Mouse (Mus musculus) MEL (cell line): ENCODE data around the gene Trpm3. TPM values are rescaled to one million over a fixed set of nuclear protein-coding genes. Genes with fewer than 3 reads are reported as not detected.

Source experiments
- DNase-seq: peaks from one replicate; pipeline ENCODE4 v3.0.0; 2011; ENCODE audit warnings: low read depth, low spot score
- H3K27ac ChIP-seq: 2 replicates; pipeline ENCODE4 v1.5.1; 2012; ENCODE audit warnings: low read depth, mild to moderate bottlenecking, control low read depth, low read length, moderate library complexity; ENCODE audit not compliant: control insufficient read depth
- H3K27me3 ChIP-seq, 2 experiments: fragments of 150-350 bp in 1 of 2; sonication (generic) in 1 of 2; 2 replicates each; pipeline ENCODE4 v1.6.1; 2012; ENCODE audit warnings: low read length in 2 of 2, mild to moderate bottlenecking in 2 of 2, improper control_type of control experiment in 1 of 2, moderate library complexity in 1 of 2; ENCODE audit not compliant: insufficient read depth in 2 of 2, control insufficient read depth in 1 of 2
- H3K36me3 ChIP-seq, 2 experiments: 2 replicates each; pipeline ENCODE4 v1.6.1; 2012 to 2014; ENCODE audit warnings: low read length in 2 of 2, improper control_type of control experiment in 1 of 2, inconsistent platforms in 1 of 2, mild to moderate bottlenecking in 1 of 2; ENCODE audit not compliant: insufficient read depth in 2 of 2, control insufficient read depth in 1 of 2
- H3K4me1 ChIP-seq, 2 experiments: fragments of 150-350 bp in 1 of 2; sonication (generic) in 1 of 2; 2 replicates each; pipeline ENCODE4 v1.6.1; 2012; ENCODE audit warnings: low read length in 2 of 2, improper control_type of control experiment in 1 of 2, mild to moderate bottlenecking in 1 of 2; ENCODE audit not compliant: insufficient read depth in 2 of 2, control insufficient read depth in 1 of 2
- H3K4me3 ChIP-seq, 2 experiments: fragments of 150-350 bp in 1 of 2; sonication (generic) in 1 of 2; 2 replicates each; pipeline ENCODE4 v1.5.1; 2012; ENCODE audit warnings: low read depth in 2 of 2, low read length in 2 of 2, mild to moderate bottlenecking in 2 of 2, moderate library complexity in 2 of 2, control low read depth in 1 of 2, improper control_type of control experiment in 1 of 2; ENCODE audit not compliant: control insufficient read depth in 1 of 2, insufficient read depth in 1 of 2
- H3K79me2 ChIP-seq: 2 replicates; pipeline ENCODE4 v1.6.1; 2012; ENCODE audit warnings: mild to moderate bottlenecking, low read length, moderate library complexity; ENCODE audit not compliant: control insufficient read depth, poor library complexity, insufficient read depth
- H3K9ac ChIP-seq: 2 replicates; pipeline ENCODE4 v1.6.1; 2012; ENCODE audit warnings: low read depth, mild to moderate bottlenecking, control low read depth, low read length, moderate library complexity; ENCODE audit not compliant: control insufficient read depth, poor library complexity, severe bottlenecking
- H3K9me3 ChIP-seq: fragments of 150-350 bp; sonication (generic); replicated peaks from 2 replicates; pipeline ENCODE4 v1.6.1; 2012; ENCODE audit warnings: mild to moderate bottlenecking, low read length, improper control_type of control experiment, moderate library complexity; ENCODE audit not compliant: insufficient read depth
- BHLHE40 ChIP-seq: IDR thresholded peaks from 2 replicates; pipeline ENCODE4 v1.6.1; 2012; ENCODE audit warnings: low read depth, mild to moderate bottlenecking, inconsistent platforms, low read length, improper control_type of control experiment, borderline replicate concordance
- CHD1 ChIP-seq: IDR thresholded peaks from 2 replicates; pipeline ENCODE4 v1.6.1; 2012; ENCODE audit warnings: low read depth, mild to moderate bottlenecking, inconsistent platforms, low read length, improper control_type of control experiment
- CHD2 ChIP-seq: IDR thresholded peaks from 2 replicates; pipeline ENCODE4 v1.6.1; 2011; ENCODE audit warnings: low read length, improper control_type of control experiment
- E2F4 ChIP-seq: IDR thresholded peaks from 2 replicates; pipeline ENCODE4 v1.6.1; 2011; ENCODE audit warnings: low read depth, low read length, improper control_type of control experiment, borderline replicate concordance
- ELF1 ChIP-seq: IDR thresholded peaks from 2 replicates; pipeline ENCODE4 v1.6.1; 2014; ENCODE audit warnings: low read depth, mild to moderate bottlenecking, inconsistent platforms, low read length, improper control_type of control experiment, moderate library complexity
- EP300 ChIP-seq, 2 experiments: IDR thresholded peaks; 2 replicates each; pipeline ENCODE4 v1.6.1; 2011; ENCODE audit warnings: improper control_type of control experiment in 2 of 2, low read length in 2 of 2, low read depth in 1 of 2, mild to moderate bottlenecking in 1 of 2
- ETS1 ChIP-seq: IDR thresholded peaks from 2 replicates; pipeline ENCODE4 v1.6.1; 2012; ENCODE audit warnings: low read depth, mild to moderate bottlenecking, inconsistent platforms, low read length, improper control_type of control experiment, moderate library complexity
- GATA1 ChIP-seq: IDR thresholded peaks from 2 replicates; pipeline ENCODE4 v1.6.1; 2011; ENCODE audit warnings: low read depth, low read length, improper control_type of control experiment
- MAFK ChIP-seq: IDR thresholded peaks from 2 replicates; pipeline ENCODE4 v1.6.1; 2011; ENCODE audit warnings: low read depth, mild to moderate bottlenecking, low read length, improper control_type of control experiment, borderline replicate concordance
- MAZ ChIP-seq: IDR thresholded peaks from 2 replicates; pipeline ENCODE4 v1.6.1; 2012; ENCODE audit warnings: low read depth, mild to moderate bottlenecking, inconsistent platforms, low read length, improper control_type of control experiment
- MEF2A ChIP-seq: IDR thresholded peaks from 2 replicates; pipeline ENCODE4 v1.6.1; 2014; ENCODE audit warnings: low read depth, mild to moderate bottlenecking, inconsistent platforms, low read length, improper control_type of control experiment; ENCODE audit not compliant: poor library complexity, insufficient replicate concordance, severe bottlenecking; ENCODE audit errors: extremely low read depth
- MXI1 ChIP-seq: IDR thresholded peaks from 2 replicates; pipeline ENCODE4 v1.6.1; 2011; ENCODE audit warnings: mild to moderate bottlenecking, low read depth, low read length, improper control_type of control experiment
- MYB ChIP-seq: IDR thresholded peaks from 2 replicates; pipeline ENCODE4 v1.6.1; 2011; ENCODE audit warnings: mild to moderate bottlenecking, low read depth, low read length, improper control_type of control experiment
- MYC ChIP-seq: IDR thresholded peaks from 2 replicates; pipeline ENCODE4 v1.6.1; 2011; ENCODE audit warnings: low read depth, mild to moderate bottlenecking, low read length, improper control_type of control experiment, moderate library complexity
- NELFE ChIP-seq: IDR thresholded peaks from 2 replicates; pipeline ENCODE4 v1.6.1; 2011; ENCODE audit warnings: low read depth, low read length, improper control_type of control experiment
- POLR2A ChIP-seq, 2 experiments: IDR thresholded peaks; 2 replicates each; pipeline ENCODE4 v1.6.1; 2011 to 2012; ENCODE audit warnings: low read length in 2 of 2, mild to moderate bottlenecking in 2 of 2, control low read depth in 1 of 2, improper control_type of control experiment in 1 of 2, low read depth in 1 of 2, moderate library complexity in 1 of 2; ENCODE audit not compliant: control insufficient read depth in 1 of 2, insufficient read depth in 1 of 2, poor library complexity in 1 of 2
- POLR2AphosphoS2 ChIP-seq: IDR thresholded peaks from 2 replicates; pipeline ENCODE4 v1.6.1; 2011; ENCODE audit warnings: low read length, improper control_type of control experiment
- SMC3 ChIP-seq: IDR thresholded peaks from 2 replicates; pipeline ENCODE4 v1.6.1; 2011; ENCODE audit warnings: low read depth, low read length, improper control_type of control experiment
- TBP ChIP-seq: IDR thresholded peaks from 2 replicates; pipeline ENCODE4 v1.8.0; 2011; ENCODE audit warnings: low read depth, low read length, improper control_type of control experiment
- TCF12 ChIP-seq: IDR thresholded peaks from 2 replicates; pipeline ENCODE4 v1.6.1; 2014; ENCODE audit warnings: low read depth, mild to moderate bottlenecking, inconsistent platforms, low read length, improper control_type of control experiment, moderate library complexity
- UBTF ChIP-seq: IDR thresholded peaks from 2 replicates; pipeline ENCODE4 v1.6.1; 2012; ENCODE audit warnings: low read depth, mild to moderate bottlenecking, inconsistent platforms, low read length, improper control_type of control experiment, moderate library complexity, borderline replicate concordance; ENCODE audit not compliant: insufficient read depth
- ZKSCAN1 ChIP-seq: IDR thresholded peaks from 2 replicates; pipeline ENCODE4 v1.6.1; 2012; ENCODE audit warnings: low read depth, mild to moderate bottlenecking, inconsistent platforms, low read length, improper control_type of control experiment, moderate library complexity
- polyA plus RNA-seq, 2 experiments: library from polyadenylated mRNA; stranded (reverse) in 1 of 2; unstranded in 1 of 2; fragments of >175 nt in 1 of 2; fragments of >200 nt in 1 of 2; gene quantifications; 2 replicates each; pipeline versions ENCODE4 v1.2.1 to v1.2.4; 2012; ENCODE audit warnings: low replicate concordance in 2 of 2, low read depth in 1 of 2; ENCODE audit not compliant: insufficient read length in 2 of 2, insufficient read depth in 1 of 2, missing spikeins in 1 of 2
- total RNA-seq: library from RNA; depleted of rRNA; stranded (reverse); fragments of 300-350 nt; gene quantifications from 2 replicates; pipeline ENCODE4 v1.2.3, GENCODE M21; 2012

Trpm3 gene
- total and polyA plus RNA-seq, 3 experiments, result not detected

DNA sequence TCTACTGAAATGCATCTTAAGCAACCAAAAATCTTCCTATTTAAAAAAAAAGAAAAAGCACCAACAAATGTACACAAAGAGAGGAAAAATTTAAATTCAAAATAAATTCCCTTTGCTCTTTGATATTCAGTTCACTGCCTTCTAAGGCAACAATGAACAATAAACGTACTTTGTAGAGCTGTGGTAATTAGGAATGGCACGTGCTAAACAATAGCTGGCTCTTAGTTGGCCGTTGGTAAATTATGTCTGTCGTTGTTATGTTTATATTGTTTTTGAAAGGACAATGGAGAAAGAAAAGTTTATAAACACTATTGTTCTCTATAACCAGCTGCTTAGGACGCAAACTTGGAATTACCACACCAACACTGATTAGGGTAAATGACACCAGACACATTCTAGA is 782.1 kb downstream of the Trpm3 start:
- Histone ChIP-seq H3K36me3 (no peaks in the 10 kb centered on the region), H3K9me3 (no peaks in the 10 kb centered on the region), H3K27ac (no peak overlapping the region), H3K9ac (no peak overlapping the region), H3K4me3 (no peak overlapping the region), H3K27me3 (no peaks in the 10 kb centered on the region), H3K4me1 (no peaks in the 10 kb centered on the region), H3K79me2 (no peaks in the 10 kb centered on the region)
- no peak for DNase-seq
- TF ChIP-seq TCF12 (no peak), ELF1 (no peak), POLR2A (IDR thresholded peaks at IDR 0.05; ENCODE audit: control insufficient read depth in 1 of 2, insufficient read depth in 1 of 2, low read depth in 1 of 2, low read length in 2 of 2, poor library complexity in 1 of 2) (no peak), MAZ (no peak)

DNA sequence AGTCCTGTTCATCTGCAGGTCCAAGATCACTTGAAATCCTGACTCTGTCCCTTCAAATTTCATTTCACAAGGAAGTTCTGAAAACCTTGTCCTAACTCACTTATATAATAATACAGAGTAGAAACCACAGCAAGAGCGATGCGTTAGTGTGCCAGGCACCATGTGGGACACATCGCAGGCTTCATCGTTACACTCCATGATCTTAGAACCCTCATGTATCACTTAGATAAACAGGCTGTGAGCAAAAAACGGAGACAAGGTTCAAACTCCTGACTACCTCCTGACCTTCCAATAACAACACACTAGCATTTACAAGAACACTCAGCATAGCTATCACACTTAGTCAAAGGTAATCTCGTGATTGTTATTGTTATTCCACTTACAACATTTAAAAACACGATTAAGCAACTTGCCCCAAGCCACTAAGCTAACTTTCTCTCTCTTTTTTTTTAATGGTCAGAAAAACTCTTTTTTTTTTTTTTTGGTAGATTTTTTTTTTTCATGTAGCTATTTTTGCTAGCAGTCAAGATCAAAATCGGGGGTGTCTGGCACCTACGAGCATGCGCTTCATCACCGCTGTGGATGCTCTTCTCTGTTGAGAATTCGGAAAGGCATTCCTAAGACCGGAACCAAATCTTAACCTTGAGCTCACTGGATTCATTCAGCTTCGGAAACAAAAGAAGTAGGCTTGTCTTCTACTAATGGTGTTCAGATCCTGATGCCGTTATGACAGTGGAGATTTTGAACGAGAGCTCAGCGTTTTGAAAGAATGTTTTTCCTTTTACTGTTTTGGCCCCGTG is 784.2 kb downstream of the Trpm3 start:
- Histone ChIP-seq H3K9me3 (no peaks in the 10 kb centered on the region), H3K27ac (no peak overlapping the region), H3K27me3 (no peaks in the 10 kb centered on the region), H3K36me3 (no peaks in the 10 kb centered on the region), H3K9ac (no peak overlapping the region), H3K4me1 (no peaks in the 10 kb centered on the region), H3K4me3 (no peak overlapping the region), H3K79me2 (no peaks in the 10 kb centered on the region)
- TF ChIP-seq SMC3 (no peak), ZKSCAN1 (no peak), MYB (no peak), NELFE (no peak), MXI1 (no peak), MAZ (no peak), MYC (no peak), ETS1 (no peak)
- DNase-seq, result no peak

DNA sequence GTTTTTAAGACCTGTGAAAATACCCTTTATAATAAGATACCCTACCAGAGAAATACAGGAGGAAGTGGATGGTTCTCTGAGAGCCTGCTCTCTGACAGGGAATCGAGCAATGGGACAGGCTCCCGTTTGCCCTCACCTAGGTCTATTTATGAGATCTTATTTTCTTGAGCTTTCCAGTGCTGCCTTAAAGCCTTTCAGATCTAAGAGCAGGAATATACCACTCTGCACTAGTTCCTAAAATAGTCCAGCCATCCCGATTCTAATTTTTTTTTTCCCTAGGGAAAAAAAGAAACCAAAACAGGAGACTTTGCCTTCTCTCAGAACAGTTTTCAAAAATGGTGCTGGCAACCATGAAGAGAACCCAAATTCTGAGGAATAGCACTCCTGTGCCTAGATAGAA is 786.4 kb downstream of the Trpm3 start:
- no peaks in the 10 kb centered on the region for H3K36me3 ChIP-seq
- no peak for TF ChIP-seq MYB
- TF ChIP-seq E2F4, result no peak
- TF ChIP-seq UBTF, result no peak
- TF ChIP-seq EP300 (IDR thresholded peaks at IDR 0.05; ENCODE audit: low read depth in 1 of 2, low read length in 2 of 2), result no peak
- no peak for TF ChIP-seq SMC3
- no peak for TF ChIP-seq POLR2AphosphoS2
- TF ChIP-seq CHD2, result no peak
- no peak for TF ChIP-seq TBP
- TF ChIP-seq CHD1, result no peak
- no peak for TF ChIP-seq GATA1
- TF ChIP-seq BHLHE40, result no peak
- no peak for TF ChIP-seq MAFK
- no peak for TF ChIP-seq MXI1
- no peak for TF ChIP-seq MEF2A
- DNase-seq, result no peak
- no peak overlapping the region for H3K27ac ChIP-seq
- no peaks in the 10 kb centered on the region for H3K27me3 ChIP-seq
- H3K9ac ChIP-seq, result no peak overlapping the region
- no peak overlapping the region for H3K4me3 ChIP-seq
- no peaks in the 10 kb centered on the region for H3K4me1 ChIP-seq
- H3K79me2 ChIP-seq, result no peaks in the 10 kb centered on the region
- H3K9me3 ChIP-seq, result no peaks in the 10 kb centered on the region
